Mouse (Mus musculus) CD4-positive, CD25-positive, alpha-beta regulatory T cell, adult 4 months (primary cell): ENCODE measurements around the gene Slf2. TPM values are rescaled to one million over a fixed set of nuclear protein-coding genes. Genes with fewer than 3 reads are reported as not detected.

Experiments
- ATAC-seq: one replicate; pipeline ENCODE4 v1.8.0; 2017
- polyA plus RNA-seq, 2 experiments: library from polyadenylated mRNA; unstranded; fragments of 100-300 nt; shearing (Covaris generic); gene quantifications; one replicate each; pipeline ENCODE4 v1.2.1; 2017

Slf2 gene
- polyA plus RNA-seq, 2 experiments from 2014 or later: 24.7 to 28.4 TPM

GRCm38 (mm10) chr19:45013581-45014225 lies 82.8 kb downstream of the Slf2 start:
- no peak for ATAC-seq

- peak; percentile 27 for ATAC-seq
Measured at GRCm38 (mm10) chr19:45014335-45014971, 83.5 kb downstream of the Slf2 start, which contains the start of gene Lzts2. Gene Lzts2, plus strand, starts transcription at chr19:45014414.

GRCm38 (mm10) chr19:45014981-45015402 lies 84.0 kb downstream of the Slf2 start:
- peak; percentile 24 for ATAC-seq

GRCm38 (mm10) chr19:45015518-45016281 lies 84.7 kb downstream of the Slf2 start:
- ATAC-seq: peak; percentile 78

GRCm38 (mm10) chr19:45016341-45017215 lies 85.6 kb downstream of the Slf2 start:
- ATAC-seq: no peak

GRCm38 (mm10) chr19:45017216-45017771 lies 86.3 kb downstream of the Slf2 start:
- no peak for ATAC-seq

GRCm38 (mm10) chr19:45017909-45018308 lies 87.0 kb downstream of the Slf2 start:
- ATAC-seq: no peak

- no peak for ATAC-seq
Measured at GRCm38 (mm10) chr19:45018351-45018831, 87.4 kb downstream of the Slf2 start.

- no peak for ATAC-seq
Measured at GRCm38 (mm10) chr19:45020348-45020747, 89.4 kb downstream of the Slf2 start.

GRCm38 (mm10) chr19:45021362-45021761 lies 90.4 kb downstream of the Slf2 start:
- no peak for ATAC-seq

GRCm38 (mm10) chr19:45023993-45024392 lies 93.0 kb downstream of the Slf2 start:
- no peak for ATAC-seq

GRCm38 (mm10) chr19:45024775-45025174 lies 93.8 kb downstream of the Slf2 start:
- ATAC-seq: no peak

GRCm38 (mm10) chr19:45025937-45026568 lies 95.1 kb downstream of the Slf2 start:
- no peak for ATAC-seq

GRCm38 (mm10) chr19:45026958-45027670 lies 96.2 kb downstream of the Slf2 start:
- ATAC-seq: no peak

- no peak for ATAC-seq
Measured at GRCm38 (mm10) chr19:45027848-45028247, 96.9 kb downstream of the Slf2 start.

GRCm38 (mm10) chr19:45028746-45029145 lies 97.8 kb downstream of the Slf2 start:
- no peak for ATAC-seq

- no peak for ATAC-seq
Measured at GRCm38 (mm10) chr19:45029571-45029970, 98.6 kb downstream of the Slf2 start.

GRCm38 (mm10) chr19:45030111-45030510 lies 99.2 kb downstream of the Slf2 start:
- ATAC-seq: peak; percentile 36

- peak; percentile 44 for ATAC-seq
Measured at GRCm38 (mm10) chr19:45030746-45031693, 100.1 kb downstream of the Slf2 start.

- peak; percentile 68 for ATAC-seq
Measured at GRCm38 (mm10) chr19:45031780-45032179, 100.8 kb downstream of the Slf2 start.
